Mouse (Mus musculus) CH12.LX (cell line): Measurements from ENCODE around the gene Zbtb48. TPM values are rescaled to one million over a fixed set of nuclear protein-coding genes. Genes with fewer than 3 reads are reported as not detected.

Experiments used
- DNase-seq: peaks from one replicate; pipeline ENCODE4 v3.0.0-alpha.2; 2013; ENCODE audit errors: extremely low read depth
- H3K27ac ChIP-seq: 2 replicates; pipeline ENCODE4 v1.5.1; 2012; ENCODE audit warnings: low read depth, mild to moderate bottlenecking, control low read depth, moderate library complexity; ENCODE audit not compliant: insufficient read depth
- H3K27me3 ChIP-seq: replicated peaks from 2 replicates; pipeline ENCODE3; 2012; ENCODE audit warnings: inconsistent platforms
- H3K36me3 ChIP-seq, 2 experiments: replicated peaks in 1 of 2; 2 replicates each; pipeline versions ENCODE3 to v1.6.1; 2012; ENCODE audit warnings: inconsistent platforms in 1 of 2, low read length in 1 of 2, mild to moderate bottlenecking in 1 of 2, mixed read lengths in 1 of 2, moderate library complexity in 1 of 2; ENCODE audit not compliant: control insufficient read depth in 1 of 2, insufficient read depth in 1 of 2
- H3K4me1 ChIP-seq, 2 experiments: 2 replicates each; pipeline ENCODE4 v1.6.1; 2012; ENCODE audit warnings: inconsistent platforms in 1 of 2, moderate library complexity in 1 of 2; ENCODE audit not compliant: insufficient read depth in 2 of 2, control insufficient read depth in 1 of 2
- H3K4me2 ChIP-seq: 2 replicates; pipeline ENCODE4 v1.6.1; 2012; ENCODE audit warnings: low read depth, mild to moderate bottlenecking, control low read depth; ENCODE audit not compliant: poor library complexity, insufficient read depth, severe bottlenecking
- H3K4me3 ChIP-seq, 3 experiments: fragments of 150-350 bp in 1 of 3; sonication (generic) in 1 of 3; replicated peaks in 1 of 3; 2 replicates each; pipeline versions ENCODE3 to v1.5.1; 2011 to 2012; ENCODE audit warnings: low read depth in 2 of 3, low read length in 2 of 3, mild to moderate bottlenecking in 2 of 3, moderate library complexity in 2 of 3, control low read depth in 1 of 3, improper control_type of control experiment in 1 of 3, inconsistent platforms in 1 of 3, mixed read lengths in 1 of 3; ENCODE audit not compliant: poor library complexity in 1 of 3
- H3K79me2 ChIP-seq: replicated peaks from 2 replicates; pipeline ENCODE4 v1.6.1; 2012; ENCODE audit warnings: mild to moderate bottlenecking, moderate library complexity; ENCODE audit not compliant: control insufficient read depth, poor library complexity, insufficient read depth, severe bottlenecking; ENCODE audit errors: extremely low read depth
- H3K9ac ChIP-seq: 2 replicates; pipeline ENCODE4 v1.6.1; 2012; ENCODE audit warnings: low read depth, mild to moderate bottlenecking, control low read depth, moderate library complexity; ENCODE audit not compliant: insufficient read depth
- H3K9me3 ChIP-seq: replicated peaks from 2 replicates; pipeline ENCODE3; 2012; ENCODE audit warnings: low read length, inconsistent platforms, mixed read lengths
- BHLHE40 ChIP-seq: IDR thresholded peaks from 2 replicates; pipeline ENCODE4 v1.6.1; 2011; ENCODE audit warnings: mild to moderate bottlenecking, low read depth, low read length, improper control_type of control experiment
- CHD2 ChIP-seq: IDR thresholded peaks from 2 replicates; pipeline ENCODE4 v1.6.1; 2011; ENCODE audit warnings: low read length, improper control_type of control experiment
- E2F4 ChIP-seq: IDR thresholded peaks from 2 replicates; pipeline ENCODE4 v1.6.1; 2011; ENCODE audit warnings: low read depth, low read length, improper control_type of control experiment; ENCODE audit not compliant: insufficient replicate concordance
- EP300 ChIP-seq: IDR thresholded peaks from 2 replicates; pipeline ENCODE4 v1.6.1; 2011; ENCODE audit warnings: low read length, improper control_type of control experiment
- HCFC1 ChIP-seq: IDR thresholded peaks from 2 replicates; pipeline ENCODE4 v1.6.1; 2012; ENCODE audit warnings: low read depth, mild to moderate bottlenecking, inconsistent platforms, low read length, improper control_type of control experiment
- JUND ChIP-seq: conservative IDR thresholded peaks from 2 replicates; pipeline ENCODE4 v1.6.1; 2011; ENCODE audit warnings: low read depth, low read length, improper control_type of control experiment
- KAT2A ChIP-seq: IDR thresholded peaks from 2 replicates; pipeline ENCODE4 v1.6.1; 2012; ENCODE audit warnings: low read length, improper control_type of control experiment, inconsistent platforms; ENCODE audit not compliant: insufficient replicate concordance
- MAZ ChIP-seq: IDR thresholded peaks from 2 replicates; pipeline ENCODE4 v1.6.1; 2012; ENCODE audit warnings: low read depth, mild to moderate bottlenecking, inconsistent platforms, low read length, improper control_type of control experiment, moderate library complexity
- MXI1 ChIP-seq: IDR thresholded peaks from 2 replicates; pipeline ENCODE4 v1.6.1; 2011; ENCODE audit warnings: mild to moderate bottlenecking, low read depth, low read length, improper control_type of control experiment
- MYC ChIP-seq: IDR thresholded peaks from 2 replicates; pipeline ENCODE4 v1.6.1; 2011; ENCODE audit warnings: low read depth, mild to moderate bottlenecking, improper control_type of control experiment, low read length
- NELFE ChIP-seq: IDR thresholded peaks from 2 replicates; pipeline ENCODE4 v1.6.1; 2011; ENCODE audit warnings: low read depth, low read length, improper control_type of control experiment
- NRF1 ChIP-seq: IDR thresholded peaks from 2 replicates; pipeline ENCODE4 v1.6.1; 2014; ENCODE audit warnings: low read depth, mild to moderate bottlenecking, inconsistent platforms, low read length, improper control_type of control experiment, moderate library complexity
- PAX5 ChIP-seq: IDR thresholded peaks from 2 replicates; pipeline ENCODE4 v1.6.1; 2012; ENCODE audit warnings: low read length, inconsistent platforms, mixed read lengths
- POLR2A ChIP-seq: IDR thresholded peaks from 2 replicates; pipeline ENCODE4 v1.6.1; 2011; ENCODE audit warnings: low read depth, mild to moderate bottlenecking, improper control_type of control experiment, low read length
- POLR2AphosphoS2 ChIP-seq: IDR thresholded peaks from 2 replicates; pipeline ENCODE4 v1.6.1; 2011; ENCODE audit warnings: low read depth, low read length, improper control_type of control experiment
- RAD21 ChIP-seq: IDR thresholded peaks from 2 replicates; pipeline ENCODE4 v1.6.1; 2011; ENCODE audit warnings: low read depth, mild to moderate bottlenecking, low read length, improper control_type of control experiment, moderate library complexity
- RCOR1 ChIP-seq: conservative IDR thresholded peaks from 2 replicates; pipeline ENCODE4 v1.6.1; 2012; ENCODE audit warnings: low read depth, mild to moderate bottlenecking, inconsistent platforms, low read length, improper control_type of control experiment
- SIN3A ChIP-seq: IDR thresholded peaks from 2 replicates; pipeline ENCODE4 v1.6.1; 2012; ENCODE audit warnings: low read length, improper control_type of control experiment, inconsistent platforms
- TBP ChIP-seq: conservative IDR thresholded peaks from 2 replicates; pipeline ENCODE4 v1.6.1; 2011; ENCODE audit warnings: low read depth, low read length, improper control_type of control experiment
- TCF12 ChIP-seq: IDR thresholded peaks from 2 replicates; pipeline ENCODE4 v1.6.1; 2014; ENCODE audit warnings: low read depth, mild to moderate bottlenecking, inconsistent platforms, low read length, improper control_type of control experiment
- UBTF ChIP-seq: IDR thresholded peaks from 2 replicates; pipeline ENCODE4 v1.6.1; 2012; ENCODE audit warnings: low read depth, mild to moderate bottlenecking, inconsistent platforms, low read length, improper control_type of control experiment, moderate library complexity
- USF1 ChIP-seq: IDR thresholded peaks from 2 replicates; pipeline ENCODE4 v1.6.1; 2014; ENCODE audit warnings: low read depth, mild to moderate bottlenecking, inconsistent platforms, low read length, improper control_type of control experiment
- ZKSCAN1 ChIP-seq: IDR thresholded peaks from 2 replicates; pipeline ENCODE4 v1.6.1; 2012; ENCODE audit warnings: low read depth, inconsistent platforms, low read length, improper control_type of control experiment, borderline replicate concordance
- ZMIZ1 ChIP-seq: IDR thresholded peaks from 2 replicates; pipeline ENCODE4 v1.6.1; 2012; ENCODE audit warnings: low read depth, mild to moderate bottlenecking, inconsistent platforms, low read length, improper control_type of control experiment
- ZNF384 ChIP-seq: IDR thresholded peaks from 2 replicates; pipeline ENCODE4 v1.6.1; 2012; ENCODE audit warnings: low read depth, low read length, improper control_type of control experiment, inconsistent platforms
- dilution Hi-C: fragments of 300-500 bp; cut with MboI; formaldehyde crosslinking; loops from 2 replicates; pipeline ENCODE4 v1.14.3; 2020; ENCODE audit warnings: low sequenced_read_pairs; ENCODE audit not compliant: extremely low pct_unique_long_range_greater_than_20kb, extremely low pct_ligation_motif_present
- in situ Hi-C: fragments of 300-500 bp; cut with MboI; formaldehyde crosslinking; loops from 3 replicates; pipeline ENCODE4 v1.14.3; 2019; ENCODE audit warnings: low sequenced_read_pairs, low pct_ligation_motif_present, low pct_unique_long_range_greater_than_20kb, mixed read lengths
- polyA plus RNA-seq: library from polyadenylated mRNA; unstranded; fragments of >175 nt; gene quantifications from 2 replicates; pipeline ENCODE4 v1.2.1, GENCODE M21; 2012; ENCODE audit warnings: low read depth; ENCODE audit not compliant: insufficient read length
- total RNA-seq, 2 experiments: library from RNA; depleted of rRNA; stranded (reverse); fragments of 300-350 nt in 1 of 2; fragments of >200 nt in 1 of 2; gene quantifications; 2 replicates each; pipeline ENCODE4 v1.2.3; 2012 to 2014

Gene Zbtb48
- 7.4 and 10.5 TPM in 2 replicates for total RNA-seq (2012; rRNA removed)
- 8.6 and 10.5 TPM in 2 replicates for total RNA-seq (2014; rRNA removed)
- polyA plus RNA-seq, result 13.6 and 14.0 TPM in 2 replicates

DNA sequence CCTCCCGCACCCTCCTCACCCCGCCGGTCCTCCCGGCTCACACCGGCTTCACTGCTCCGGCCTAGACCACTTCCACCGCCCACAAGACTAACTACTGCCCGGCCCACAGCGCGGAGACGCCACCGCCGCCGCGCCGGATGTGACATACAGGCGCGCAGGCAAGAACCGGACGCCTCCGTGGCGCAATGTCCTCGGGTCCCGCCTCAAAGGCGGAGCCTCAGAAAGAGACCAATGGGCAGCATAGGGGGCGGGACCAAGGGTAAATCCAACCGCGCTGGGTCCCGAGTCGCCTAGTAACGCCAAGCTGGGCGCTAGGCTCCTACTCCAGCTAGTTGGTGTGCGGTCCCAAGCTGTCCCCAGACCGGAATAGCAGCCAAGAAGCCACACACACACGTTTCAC lies at the start of gene Zbtb48:
Gene Zbtb48, minus strand, starts transcription at position 148 of the 400 bp plus-strand sequence.
- H3K4me3 ChIP-seq, result peak within 1 kb of the TSS; percentile 75 to 87 (median 80)
- TF ChIP-seq MXI1, result peak; percentile 83; the same call in 1 of the 2 replicates
- peak; percentile 73 for TF ChIP-seq SIN3A
- TF ChIP-seq E2F4, result 0 out of 2 replicates have a peak, but pooled peaks have one; percentile 9
- TF ChIP-seq TCF12, result peak; percentile 79
- TF ChIP-seq TBP, result 0 out of 2 replicates have a peak, but pooled peaks have one; percentile 31
- TF ChIP-seq KAT2A, result peak; percentile 56; the same call in 1 of the 2 replicates
- TF ChIP-seq ZMIZ1, result peak; percentile 72
- no peak for TF ChIP-seq MAZ
- no peak for TF ChIP-seq PAX5
- no peak; the same call in 1 of the 2 replicates for TF ChIP-seq BHLHE40
- no peak for TF ChIP-seq USF1
- 0 out of 2 replicates have a peak, but pooled peaks have one; percentile 65 for TF ChIP-seq POLR2AphosphoS2
- no peak for TF ChIP-seq JUND
- TF ChIP-seq POLR2A, result peak; percentile 94
- no peak for TF ChIP-seq CHD2
- TF ChIP-seq NRF1, result peak; percentile 12; the same call in 1 of the 2 replicates
- no peak for TF ChIP-seq EP300
- peak; percentile 80 for TF ChIP-seq HCFC1
- no peak for TF ChIP-seq RAD21
- TF ChIP-seq RCOR1, result no peak
- TF ChIP-seq ZNF384, result no peak
- TF ChIP-seq UBTF, result no peak
- no peak for TF ChIP-seq ZKSCAN1
- no peak for TF ChIP-seq MYC
- peak; percentile 87 for TF ChIP-seq NELFE
- H3K36me3 ChIP-seq, result peaks cover 19 to 40% of the 10 kb centered on the region in 2 experiments
- H3K4me2 ChIP-seq, result peak within 1 kb of the TSS; percentile 77
- H3K9ac ChIP-seq, result peak within 1 kb of the TSS; percentile 65
- in situ Hi-C loops (no loop called here), dilution Hi-C loops (no loop called here)
- H3K79me2 ChIP-seq, result peaks cover 21% of the 10 kb centered on the region
- H3K4me1 ChIP-seq, result peaks cover 20 to 36% of the 10 kb centered on the region in 2 experiments
- H3K27ac ChIP-seq, result peak within 1 kb of the TSS; percentile 26; the same call in 1 of the 2 replicates
- DNase-seq, result peak; percentile 97
- no peaks in the 10 kb centered on the region for H3K9me3 ChIP-seq
- peaks cover 3% of the 10 kb centered on the region for H3K27me3 ChIP-seq
